In the genomic region with DNA sequence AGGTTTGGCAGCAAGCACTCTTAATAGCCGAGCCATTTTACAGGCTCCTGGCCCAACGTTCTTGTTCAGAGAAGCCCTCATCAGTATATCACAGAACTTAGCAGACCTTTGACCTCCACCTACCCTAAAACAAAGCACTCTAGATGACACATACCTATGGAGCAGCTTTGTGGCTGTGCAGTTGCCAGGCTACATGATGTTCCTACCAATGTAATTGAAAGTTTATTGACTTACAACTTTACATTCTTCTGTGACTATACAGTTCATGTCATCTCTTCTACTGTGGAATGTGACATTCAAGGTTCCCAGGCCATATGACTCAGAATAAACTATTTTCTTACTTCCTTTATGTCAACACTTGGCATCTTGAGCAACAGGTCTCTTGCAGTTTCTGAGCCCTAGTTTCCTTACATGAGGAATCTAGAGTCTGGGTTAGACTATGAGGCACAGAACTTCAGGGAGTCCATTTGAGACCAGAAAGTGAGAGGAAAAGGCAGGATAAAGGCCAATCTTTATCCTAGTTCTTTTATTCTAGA, we compare ENCODE assay signal across 20 mouse cellular contexts. TPM values are rescaled to one million over a fixed set of nuclear protein-coding genes. Genes with fewer than 3 reads are reported as not detected.
DNase-seq lines count a peak whose midpoint lies in the region; ATAC-seq and TF ChIP-seq lines count a peak whose summit lies in the region.
"Had no signal": no experiment of that assay in that cellular context is flagged by ENCODE, and none has a peak within 500 bp of the region (broad histone marks: within the 10 kb centered on the region; RNA-seq: fewer than 3 reads in every experiment).

No protein-coding gene starts in this region.

- ATAC-seq in granulocyte monocyte progenitor cell, adult 5-6 weeks (replicated peaks; ENCODE audit: poor library complexity, severe bottlenecking): peak; percentile 52
- peak; percentile 37 for ATAC-seq in megakaryocyte progenitor cell, adult 5-6 weeks (replicated peaks; ENCODE audit: poor library complexity)
- ATAC-seq: forebrain, postnatal 0 days; liver, postnatal 0 days had no signal

- no peaks in the 10 kb centered on the region; the same call in none of the 2 replicates for H3K4me1 ChIP-seq in lung, adult 2 months (ENCODE audit: control insufficient read depth, insufficient read depth, low read length)
- H3K4me1 ChIP-seq: embryonic facial prominence, embryonic 12.5 days; limb, embryonic 15.5 days had no signal

- DNase-seq in lung, postnatal 36 days: peak; percentile 50
- no peak for DNase-seq in lung, adult 2 months
- DNase-seq in layer of hippocampus, postnatal 25 days (ENCODE audit: extremely low spot score in 1 of 2, low spot score in 1 of 2): no peak
- no peak for DNase-seq in gastrocnemius, postnatal 4 days (ENCODE audit: low spot score in 2 of 2)
- DNase-seq in cerebellum, adult 11-12 months: no peak
- DNase-seq: adrenal gland, postnatal 10 days; cerebellum, adult 8-10 months; forebrain, postnatal 0 days; kidney, adult 11 months; liver, postnatal 0 days; right cerebral cortex, postnatal 4 days; thymus, adult 18-20 months had no signal

- TF ChIP-seq POLR2A in lung, adult 2 months (IDR thresholded peaks at IDR 0.05; ENCODE audit: borderline replicate concordance, extremely low read depth, low read depth, low read length): no peak

- no peak for TF ChIP-seq CTCF in lung, adult 2 months (IDR thresholded peaks at IDR 0.05; ENCODE audit: insufficient read depth, low read length)

- H3K4me3 ChIP-seq in lung, adult 2 months (replicated peaks; ENCODE audit: extremely low read depth, low read depth, low read length): no peak overlapping the region
- H3K4me3 ChIP-seq: embryonic facial prominence, embryonic 12.5 days; hindbrain, embryonic 13.5 days; limb, embryonic 15.5 days; midbrain, embryonic 10.5 days; neural tube, embryonic 15.5 days had no signal

- WGBS in lung, adult 2 months: 61% methylated on average over 2 of the region's 2 CpGs

RNA-seq across cellular contexts. Expression of gene Nyx, which starts 2.9 kb away (rescaled TPM):
- polyA plus RNA-seq in lung, adult 2 months (2012; rRNA removed): 0.72 and 0.92 TPM in 2 replicates
- not detected in 2 replicates for total RNA-seq in granulocyte monocyte progenitor cell, adult 5-6 weeks (2014; fragmentation: Nextera tagmentation)
- total RNA-seq in granulocyte monocyte progenitor cell, adult 5-6 weeks (2017): not detected in 2 replicates
- total RNA-seq in megakaryocyte progenitor cell, adult 5-6 weeks (2015): not detected in 2 replicates
- not detected in 2 replicates for total RNA-seq in megakaryocyte progenitor cell, adult 5-6 weeks (2017)
- total RNA-seq in layer of hippocampus, postnatal 25 days (2021): 1 to 10 TPM in 1 of 2 experiments, under 1 TPM in 1; 0.81 to 1.2 TPM
- under 1 TPM; 0.08 to 0.17 TPM for total RNA-seq in gastrocnemius, postnatal 4 days (2021)
- total RNA-seq: common myeloid progenitor, adult 5-6 weeks had no signal
